Mouse (Mus musculus) c-Kit-positive CD71-positive TER-119-negative erythroid progenitor cells, embryonic 14.5 days (primary cell): ENCODE data around the gene Rfk.
A peak's percentile ranks its signal among the peaks of the same experiment; 100 is the strongest.

Source experiments
- DNase-seq: peaks from one replicate; pipeline ENCODE4 v3.0.0-alpha.2; 2013; ENCODE audit warnings: low read depth

The Rfk gene

GRCm38 (mm10) chr19:17385022-17385421, 8.8 kb upstream of the Rfk start:
- no peak for DNase-seq

- DNase-seq, result no peak
Observed at GRCm38 (mm10) chr19:17385426-17385825, 8.4 kb upstream of the Rfk start.

- DNase-seq, result no peak
Observed at GRCm38 (mm10) chr19:17386424-17386823, 7.4 kb upstream of the Rfk start.

- no peak for DNase-seq
Observed at GRCm38 (mm10) chr19:17388404-17388803, 5.4 kb upstream of the Rfk start.

GRCm38 (mm10) chr19:17392866-17393265, 977 bp upstream of the Rfk start:
- no peak for DNase-seq

- no peak for DNase-seq
Observed at GRCm38 (mm10) chr19:17396802-17397201, 3.0 kb downstream of the Rfk start.

GRCm38 (mm10) chr19:17397922-17398321, 4.1 kb downstream of the Rfk start:
- DNase-seq, result no peak

GRCm38 (mm10) chr19:17399965-17400364, 6.1 kb downstream of the Rfk start:
- no peak for DNase-seq

GRCm38 (mm10) chr19:17400571-17400970, 6.7 kb downstream of the Rfk start:
- no peak for DNase-seq

- no peak for DNase-seq
Observed at GRCm38 (mm10) chr19:17403175-17403574, 9.3 kb downstream of the Rfk start.

GRCm38 (mm10) chr19:17406823-17407222, 13.0 kb downstream of the Rfk start:
- no peak for DNase-seq

GRCm38 (mm10) chr19:17408591-17408990, 14.7 kb downstream of the Rfk start:
- no peak for DNase-seq

- no peak for DNase-seq
Observed at GRCm38 (mm10) chr19:17409351-17409750, 15.5 kb downstream of the Rfk start.

GRCm38 (mm10) chr19:17410465-17411065, 16.7 kb downstream of the Rfk start:
- peak; percentile 31 for DNase-seq

GRCm38 (mm10) chr19:17412915-17413459, 19.1 kb downstream of the Rfk start:
- no peak for DNase-seq

GRCm38 (mm10) chr19:17417855-17418254, 24.0 kb downstream of the Rfk start:
- DNase-seq, result no peak

- DNase-seq, result no peak
Observed at GRCm38 (mm10) chr19:17423306-17423705, 29.5 kb downstream of the Rfk start.

GRCm38 (mm10) chr19:17427824-17428560, 34.1 kb downstream of the Rfk start:
- DNase-seq, result no peak

- no peak for DNase-seq
Observed at GRCm38 (mm10) chr19:17428561-17428914, 34.7 kb downstream of the Rfk start.

- no peak for DNase-seq
Observed at GRCm38 (mm10) chr19:17436651-17437050, 42.8 kb downstream of the Rfk start.

GRCm38 (mm10) chr19:17439476-17440189, 45.8 kb downstream of the Rfk start:
- no peak for DNase-seq

GRCm38 (mm10) chr19:17443581-17443980, 49.7 kb downstream of the Rfk start:
- DNase-seq, result no peak
